Mouse (Mus musculus) lung, postnatal 0 days (tissue): ENCODE measurements around the gene Ahdc1. TPM values are rescaled to one million over a fixed set of nuclear protein-coding genes. Genes with fewer than 3 reads are reported as not detected.

Experiments
- ATAC-seq: fragments of 200-750 bp; cut with Nextera tagmentation; 2 replicates; pipeline ENCODE4 v1.8.0; 2017; ENCODE audit warnings: moderate library complexity
- DNase-seq: peaks from one replicate; pipeline ENCODE4 v3.0.0-alpha.2; 2016; ENCODE audit warnings: low spot score
- H3K27ac ChIP-seq: fragments of 300-500 bp; sonication (generic); 2 replicates; pipeline ENCODE4 v1.5.1; 2014; ENCODE audit warnings: antibody characterized with exemption, mild to moderate bottlenecking, low read length, mixed read lengths
- H3K27me3 ChIP-seq: fragments of 300-500 bp; sonication (generic); replicated peaks from 2 replicates; pipeline ENCODE4 v1.6.1; 2014; ENCODE audit warnings: low read length, mixed read lengths; ENCODE audit not compliant: insufficient read depth
- H3K36me3 ChIP-seq: fragments of 300-500 bp; sonication (generic); 2 replicates; pipeline ENCODE4 v1.6.1; 2014; ENCODE audit warnings: low read length, mixed read lengths; ENCODE audit not compliant: insufficient read depth
- H3K4me1 ChIP-seq: fragments of 300-500 bp; sonication (generic); 2 replicates; pipeline ENCODE4 v1.6.1; 2014; ENCODE audit warnings: antibody characterized with exemption, low read depth, low read length, mixed read lengths; ENCODE audit not compliant: insufficient read depth
- H3K4me2 ChIP-seq: fragments of 300-500 bp; sonication (generic); replicated peaks from 2 replicates; pipeline ENCODE4 v1.6.1; 2014; ENCODE audit warnings: low read depth, mild to moderate bottlenecking, low read length, moderate library complexity, mixed read lengths
- H3K4me3 ChIP-seq: fragments of 300-500 bp; sonication (generic); 2 replicates; pipeline ENCODE4 v1.5.1; 2014; ENCODE audit warnings: low read depth, low read length
- H3K9ac ChIP-seq: fragments of 300-500 bp; sonication (generic); replicated peaks from 2 replicates; pipeline ENCODE4 v1.6.1; 2014; ENCODE audit warnings: low read depth, mild to moderate bottlenecking
- H3K9me3 ChIP-seq: fragments of 300-500 bp; sonication (generic); 2 replicates; pipeline ENCODE4 v1.6.1; 2016; ENCODE audit warnings: low read length, mixed read lengths
- CTCF ChIP-seq: IDR thresholded peaks from 2 replicates; pipeline ENCODE4 v1.5.1; 2016; ENCODE audit warnings: antibody characterized with exemption, mild to moderate bottlenecking
- EP300 ChIP-seq: IDR thresholded peaks from 2 replicates; pipeline ENCODE4 v1.6.1; 2016; ENCODE audit warnings: antibody characterized with exemption, mild to moderate bottlenecking, control low read depth
- WGBS: fragments of 180-500 bp; shearing (Covaris S2); extraction: QIAGEN DNeasy Blood & Tissue Kit; methylation state at CpG from one replicate; pipeline ENCODE4 v1.1.7; 2014; 5-methylcytosine and 5-hydroxymethylcytosine counted together
- polyA plus RNA-seq: library from polyadenylated mRNA; unstranded; fragments of >200 nt; fragmentation: Nextera tagmentation; extraction: Ambion mirVana; gene quantifications from 2 replicates; pipeline ENCODE4 v1.2.1, GENCODE M21; 2015

Ahdc1 gene
- polyA plus RNA-seq, 1 experiment from 2014 or later: 3.9 TPM

DNA sequence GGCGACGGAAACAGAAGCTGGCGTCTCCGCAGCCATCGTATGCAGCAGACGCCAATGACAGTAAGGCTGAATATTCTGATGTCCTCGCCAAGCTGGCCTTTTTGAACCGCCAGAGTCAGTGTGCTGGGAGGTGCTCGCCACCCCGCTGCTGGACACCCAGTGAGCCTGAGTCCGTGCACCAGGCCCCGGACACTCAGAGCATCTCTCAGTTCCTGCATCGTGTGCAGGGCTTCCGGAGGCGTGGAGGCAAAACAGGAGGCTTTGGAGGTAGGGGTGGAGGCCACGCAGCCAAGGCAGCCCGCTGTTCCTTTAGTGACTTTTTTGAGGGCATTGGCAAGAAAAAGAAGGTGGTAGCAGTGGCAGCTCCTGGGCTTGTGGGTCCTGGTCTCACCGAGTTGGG is 52.1 kb downstream of the Ahdc1 start:
- Histone ChIP-seq H3K4me3 (no peak overlapping the region), H3K36me3 (peaks cover 48% of the 10 kb centered on the region), H3K27me3 (no peaks in the 10 kb centered on the region), H3K9ac (no peak overlapping the region), H3K4me1 (no peaks in the 10 kb centered on the region), H3K4me2 (no peak overlapping the region), H3K9me3 (no peaks in the 10 kb centered on the region), H3K27ac (no peak overlapping the region)
- TF ChIP-seq EP300 (no peak), CTCF (no peak)
- ATAC-seq: no peak
- no peak for DNase-seq
- WGBS: 93% methylated on average over 18 of the region's 18 CpGs

GRCm38 (mm10) chr4:133063799-133064198 is 52.7 kb downstream of the Ahdc1 start:
- DNase-seq: no peak
- no peak for TF ChIP-seq EP300
- no peak for TF ChIP-seq CTCF

DNA sequence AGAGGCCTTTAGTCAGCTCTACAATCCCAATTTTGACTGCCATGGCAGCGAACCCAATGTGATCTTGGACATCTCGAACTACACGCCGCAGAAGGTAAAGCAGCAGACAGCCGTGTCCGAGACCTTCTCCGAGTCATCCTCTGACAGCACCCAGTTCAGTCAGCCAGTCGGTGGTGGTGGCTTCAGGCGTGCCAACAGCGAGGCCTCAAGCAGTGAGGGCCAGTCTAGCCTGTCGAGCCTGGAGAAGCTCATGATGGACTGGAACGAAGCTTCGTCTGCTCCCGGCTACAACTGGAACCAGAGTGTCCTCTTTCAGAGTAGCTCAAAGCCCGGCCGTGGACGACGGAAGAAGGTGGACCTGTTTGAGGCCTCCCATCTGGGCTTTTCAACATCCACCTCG is 53.7 kb downstream of the Ahdc1 start:
- no peak for ATAC-seq
- TF ChIP-seq EP300 (no peak), CTCF (no peak)
- no peaks in the 10 kb centered on the region for H3K4me1 ChIP-seq
- no peak overlapping the region for H3K4me3 ChIP-seq
- H3K9me3 ChIP-seq: no peaks in the 10 kb centered on the region
- H3K9ac ChIP-seq: no peak overlapping the region
- peaks cover 48% of the 10 kb centered on the region for H3K36me3 ChIP-seq
- H3K27ac ChIP-seq: no peak overlapping the region
- no peak for DNase-seq
- 92% methylated on average over 19 of the region's 19 CpGs for WGBS
- H3K4me2 ChIP-seq: no peak overlapping the region
- H3K27me3 ChIP-seq: no peaks in the 10 kb centered on the region

More at GRCm38 (mm10) chr4:133063799-133064198, 52.7 kb downstream of the Ahdc1 start:
- Histone ChIP-seq H3K27ac (no peak overlapping the region), H3K9ac (no peak overlapping the region), H3K9me3 (no peaks in the 10 kb centered on the region), H3K36me3 (peaks cover 48% of the 10 kb centered on the region), H3K4me1 (no peaks in the 10 kb centered on the region), H3K4me3 (no peak overlapping the region), H3K4me2 (no peak overlapping the region), H3K27me3 (no peaks in the 10 kb centered on the region)
- ATAC-seq: no peak
- WGBS: 88% methylated on average over 13 of the region's 13 CpGs

GRCm38 (mm10) chr4:133065894-133066386 is 54.9 kb downstream of the Ahdc1 start:
- Histone ChIP-seq H3K36me3 (peaks cover 43% of the 10 kb centered on the region), H3K27ac (no peak overlapping the region), H3K4me1 (no peaks in the 10 kb centered on the region), H3K9me3 (no peaks in the 10 kb centered on the region), H3K4me2 (no peak overlapping the region), H3K9ac (no peak overlapping the region), H3K27me3 (no peaks in the 10 kb centered on the region), H3K4me3 (no peak overlapping the region)
- ATAC-seq: no peak
- DNase-seq: no peak
- 95% methylated on average over 13 of the region's 14 CpGs for WGBS
- TF ChIP-seq EP300 (no peak), CTCF (peak; percentile 50)

- H3K4me2 ChIP-seq: no peak overlapping the region
- no peak overlapping the region for H3K4me3 ChIP-seq
- no peak overlapping the region for H3K27ac ChIP-seq
- WGBS: 68% methylated on average over 12 of the region's 12 CpGs
- no peaks in the 10 kb centered on the region for H3K4me1 ChIP-seq
- H3K36me3 ChIP-seq: peaks cover 18% of the 10 kb centered on the region; the same call in 1 of the 2 replicates
- no peak for DNase-seq
- H3K27me3 ChIP-seq: no peaks in the 10 kb centered on the region
- TF ChIP-seq CTCF (no peak), EP300 (no peak)
- ATAC-seq: no peak
- H3K9me3 ChIP-seq: no peaks in the 10 kb centered on the region
- H3K9ac ChIP-seq: no peak overlapping the region
Measured at GRCm38 (mm10) chr4:133068400-133069138, 57.5 kb downstream of the Ahdc1 start.

GRCm38 (mm10) chr4:133070388-133070787 is 59.3 kb downstream of the Ahdc1 start:
- WGBS: 82% methylated on average over 3 of the region's 3 CpGs
- Histone ChIP-seq H3K9me3 (no peaks in the 10 kb centered on the region), H3K4me1 (no peaks in the 10 kb centered on the region), H3K27me3 (no peaks in the 10 kb centered on the region), H3K9ac (no peak overlapping the region), H3K4me3 (no peak overlapping the region), H3K36me3 (peaks cover 9% of the 10 kb centered on the region; the same call in 1 of the 2 replicates), H3K4me2 (no peak overlapping the region), H3K27ac (no peak overlapping the region)
- DNase-seq (no peak), ATAC-seq (no peak)
- TF ChIP-seq CTCF (no peak), EP300 (no peak)
